Mouse (Mus musculus): ENCODE results near the gene Ifitm2.

The Ifitm2 gene

DNA sequence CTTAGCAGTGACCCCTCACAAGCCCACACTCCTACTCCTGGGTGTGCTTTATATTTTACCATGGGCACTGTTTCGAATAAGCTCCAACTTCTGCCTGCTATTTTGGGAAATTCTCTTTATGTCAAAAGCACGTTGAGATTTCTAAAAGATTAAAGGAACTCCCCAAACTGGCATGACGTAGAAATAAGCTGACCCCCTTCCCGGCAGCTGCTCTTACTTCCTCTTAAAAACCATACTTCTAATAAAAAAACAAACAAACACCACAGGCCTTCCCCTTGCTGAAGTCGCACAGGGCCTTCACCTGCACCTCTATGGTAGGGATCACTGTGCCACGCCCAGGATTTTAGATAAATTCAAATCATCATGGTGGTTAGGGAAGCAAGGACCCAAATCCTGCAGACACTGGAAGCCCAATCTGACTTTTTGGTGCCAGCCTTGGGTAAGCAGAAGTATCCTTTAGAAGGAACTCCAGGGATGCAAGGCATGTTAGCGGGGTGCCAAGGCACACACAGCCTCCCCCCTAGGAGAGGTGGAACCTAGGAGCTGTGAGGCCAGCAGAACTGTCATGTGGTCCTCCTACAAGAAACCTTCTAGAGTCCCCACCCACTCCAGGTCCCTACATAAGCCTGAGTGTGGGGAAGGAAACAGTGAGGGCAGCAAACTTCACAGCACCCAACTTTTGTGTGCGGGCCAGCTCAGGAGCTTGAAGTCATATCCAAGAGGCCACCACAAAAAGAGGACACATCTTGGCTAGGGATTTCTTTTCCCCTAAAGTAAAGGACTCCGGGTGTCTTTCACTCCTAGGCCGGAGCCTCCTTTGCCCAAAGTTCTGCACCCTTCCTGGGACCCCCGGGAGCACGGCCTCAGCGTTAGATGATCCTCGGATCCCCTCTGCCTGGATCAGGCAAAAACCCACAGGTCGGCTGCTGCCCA is 1.7 kb downstream of the Ifitm2 start:
- H3K27me3 ChIP-seq (ENCODE audit: control insufficient read depth, insufficient read depth, low read length, poor library complexity, severe bottlenecking), result no peaks in the 10 kb centered on the region
- H3K36me3 ChIP-seq (ENCODE audit: control insufficient read depth, insufficient read depth, low read length, poor library complexity, severe bottlenecking), result no peaks in the 10 kb centered on the region
- peak; percentile 65 for DNase-seq (ENCODE audit: low read depth, low spot score)

GRCm38 (mm10) chr7:140953133-140953532 is 2.7 kb downstream of the Ifitm2 start:
- Histone ChIP-seq H3K27me3 (ENCODE audit: control insufficient read depth, insufficient read depth, low read length, poor library complexity, severe bottlenecking) (no peaks in the 10 kb centered on the region), H3K36me3 (ENCODE audit: control insufficient read depth, insufficient read depth, low read length, poor library complexity, severe bottlenecking) (no peaks in the 10 kb centered on the region; the same call in 1 of the 2 replicates)
- no peak for DNase-seq (ENCODE audit: low read depth, low spot score)

DNA sequence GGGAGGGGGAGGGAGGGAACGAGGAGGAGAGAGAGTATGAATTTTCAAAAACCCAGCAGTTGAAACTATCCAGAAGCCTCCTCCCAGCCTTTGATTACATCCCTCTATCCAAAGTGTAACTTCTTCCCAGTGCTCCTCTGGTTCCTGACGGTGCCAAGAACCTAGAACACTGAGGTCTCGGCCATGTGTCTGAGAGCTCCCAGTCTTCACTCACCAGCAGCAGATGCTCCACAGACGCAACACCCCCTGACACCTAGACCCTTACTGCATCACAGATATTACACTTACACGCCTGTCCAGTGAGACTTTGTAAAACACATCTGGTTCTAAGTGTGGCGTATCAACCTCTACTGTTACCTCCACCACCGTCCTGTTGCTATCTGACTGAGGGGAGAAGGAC is 3.3 kb downstream of the Ifitm2 start:
- Histone ChIP-seq H3K27me3 (ENCODE audit: control insufficient read depth, insufficient read depth, low read length, poor library complexity, severe bottlenecking) (no peaks in the 10 kb centered on the region), H3K36me3 (ENCODE audit: control insufficient read depth, insufficient read depth, low read length, poor library complexity, severe bottlenecking) (no peaks in the 10 kb centered on the region; the same call in 1 of the 2 replicates)
- DNase-seq (ENCODE audit: low read depth, low spot score), result no peak

GRCm38 (mm10) chr7:140951765-140952164 is 4.0 kb downstream of the Ifitm2 start:
- no peaks in the 10 kb centered on the region for H3K27me3 ChIP-seq (ENCODE audit: control insufficient read depth, insufficient read depth, low read length, poor library complexity, severe bottlenecking)
- H3K36me3 ChIP-seq (ENCODE audit: control insufficient read depth, insufficient read depth, low read length, poor library complexity, severe bottlenecking), result no peaks in the 10 kb centered on the region; the same call in 1 of the 2 replicates
- no peak for DNase-seq (ENCODE audit: low read depth, low spot score)

GRCm38 (mm10) chr7:140951051-140951450 is 4.7 kb downstream of the Ifitm2 start:
- no peaks in the 10 kb centered on the region for H3K27me3 ChIP-seq (ENCODE audit: control insufficient read depth, insufficient read depth, low read length, poor library complexity, severe bottlenecking)
- no peak for DNase-seq (ENCODE audit: low read depth, low spot score)
- H3K36me3 ChIP-seq (ENCODE audit: control insufficient read depth, insufficient read depth, low read length, poor library complexity, severe bottlenecking), result no peaks in the 10 kb centered on the region; the same call in 1 of the 2 replicates

- Histone ChIP-seq H3K27me3 (ENCODE audit: control insufficient read depth, insufficient read depth, low read length, poor library complexity, severe bottlenecking) (no peaks in the 10 kb centered on the region), H3K36me3 (ENCODE audit: control insufficient read depth, insufficient read depth, low read length, poor library complexity, severe bottlenecking) (no peaks in the 10 kb centered on the region; the same call in 1 of the 2 replicates)
Measured at GRCm38 (mm10) chr7:140949824-140950530, 5.8 kb downstream of the Ifitm2 start, which contains the start of gene Ifitm5. Ifitm5 (minus strand) TSS chr7:140950291.

DNA sequence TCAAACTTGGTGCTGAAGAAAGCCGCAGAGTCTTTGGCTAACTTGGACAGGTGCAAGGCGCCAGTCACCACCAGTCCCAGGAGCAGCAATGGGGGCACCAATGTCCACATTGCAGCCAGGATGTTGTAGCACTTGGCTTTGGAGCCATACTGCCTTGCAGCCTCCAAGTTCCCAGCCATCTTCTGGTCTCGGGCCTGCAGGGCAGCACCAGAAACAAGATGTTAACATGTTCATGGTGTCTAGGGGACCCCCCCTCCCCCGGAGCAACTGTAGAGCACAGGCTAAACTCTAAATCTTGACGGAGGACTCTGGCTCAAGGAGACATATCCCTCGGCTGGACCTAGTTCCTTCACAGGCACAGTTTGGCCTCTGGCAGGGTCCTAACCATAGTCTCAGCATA is 6.5 kb downstream of the Ifitm2 start:
- H3K36me3 ChIP-seq (ENCODE audit: control insufficient read depth, insufficient read depth, low read length, poor library complexity, severe bottlenecking), result no peaks in the 10 kb centered on the region; the same call in 1 of the 2 replicates
- H3K27me3 ChIP-seq (ENCODE audit: control insufficient read depth, insufficient read depth, low read length, poor library complexity, severe bottlenecking), result no peaks in the 10 kb centered on the region
- no peak for DNase-seq (ENCODE audit: low read depth, low spot score)

More at GRCm38 (mm10) chr7:140949824-140950530, 5.8 kb downstream of the Ifitm2 start, which contains the start of gene Ifitm5:
- no peak for DNase-seq (ENCODE audit: low read depth, low spot score)

GRCm38 (mm10) chr7:140948161-140948560 is 7.6 kb downstream of the Ifitm2 start:
- H3K36me3 ChIP-seq (ENCODE audit: control insufficient read depth, insufficient read depth, low read length, poor library complexity, severe bottlenecking), result no peaks in the 10 kb centered on the region; the same call in 1 of the 2 replicates
- no peaks in the 10 kb centered on the region for H3K27me3 ChIP-seq (ENCODE audit: control insufficient read depth, insufficient read depth, low read length, poor library complexity, severe bottlenecking)
- no peak for DNase-seq (ENCODE audit: low read depth, low spot score)

DNA sequence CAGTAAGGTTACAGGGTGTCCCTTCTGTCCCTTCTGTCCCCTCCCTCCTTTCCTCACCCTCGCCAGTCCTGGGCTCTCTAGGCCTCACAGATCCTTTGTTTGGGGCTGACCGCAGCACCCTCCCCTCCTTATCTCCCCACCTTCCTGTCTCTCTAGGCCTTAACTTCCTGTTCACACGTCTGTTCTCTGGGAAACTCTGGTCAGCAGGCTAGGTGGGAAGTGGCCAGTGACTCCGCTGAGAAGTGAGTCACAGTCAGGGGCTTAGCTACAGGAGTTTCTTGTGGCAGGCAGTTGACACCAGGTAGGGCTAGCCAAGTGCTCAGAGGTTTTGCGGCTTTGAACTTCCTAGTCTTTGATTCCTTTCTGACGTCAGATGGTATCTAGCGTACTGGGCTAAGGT is 8.8 kb downstream of the Ifitm2 start:
- Histone ChIP-seq H3K36me3 (ENCODE audit: control insufficient read depth, insufficient read depth, low read length, poor library complexity, severe bottlenecking) (no peaks in the 10 kb centered on the region; the same call in 1 of the 2 replicates), H3K27me3 (ENCODE audit: control insufficient read depth, insufficient read depth, low read length, poor library complexity, severe bottlenecking) (no peaks in the 10 kb centered on the region)
- DNase-seq (ENCODE audit: low read depth, low spot score), result peak; percentile 53

GRCm38 (mm10) chr7:140946311-140946710 is 9.5 kb downstream of the Ifitm2 start:
- DNase-seq (ENCODE audit: low read depth, low spot score), result no peak
- no peaks in the 10 kb centered on the region for H3K27me3 ChIP-seq (ENCODE audit: control insufficient read depth, insufficient read depth, low read length, poor library complexity, severe bottlenecking)
- H3K36me3 ChIP-seq (ENCODE audit: control insufficient read depth, insufficient read depth, low read length, poor library complexity, severe bottlenecking), result no peaks in the 10 kb centered on the region; the same call in 1 of the 2 replicates

DNA sequence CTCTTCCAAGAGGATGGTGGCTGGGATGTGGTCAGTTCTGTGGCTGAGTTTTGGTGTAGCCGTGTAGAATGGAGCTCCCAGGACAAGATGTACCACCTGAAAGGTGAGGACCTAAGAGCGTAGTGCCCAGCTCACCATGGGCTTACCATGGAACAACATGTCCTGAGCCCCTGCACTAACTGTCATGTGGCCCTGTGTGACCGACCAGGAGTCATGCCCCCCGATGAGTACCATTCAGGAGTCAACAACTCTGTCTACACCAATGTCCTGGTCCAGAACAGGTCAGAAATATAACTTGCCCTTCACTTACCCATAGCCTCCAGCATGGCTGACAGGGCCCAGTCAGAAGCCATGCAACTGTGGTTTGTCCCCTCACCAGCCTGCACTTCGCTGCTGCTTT is 10.5 kb downstream of the Ifitm2 start:
- DNase-seq (ENCODE audit: low read depth, low spot score), result no peak

DNA sequence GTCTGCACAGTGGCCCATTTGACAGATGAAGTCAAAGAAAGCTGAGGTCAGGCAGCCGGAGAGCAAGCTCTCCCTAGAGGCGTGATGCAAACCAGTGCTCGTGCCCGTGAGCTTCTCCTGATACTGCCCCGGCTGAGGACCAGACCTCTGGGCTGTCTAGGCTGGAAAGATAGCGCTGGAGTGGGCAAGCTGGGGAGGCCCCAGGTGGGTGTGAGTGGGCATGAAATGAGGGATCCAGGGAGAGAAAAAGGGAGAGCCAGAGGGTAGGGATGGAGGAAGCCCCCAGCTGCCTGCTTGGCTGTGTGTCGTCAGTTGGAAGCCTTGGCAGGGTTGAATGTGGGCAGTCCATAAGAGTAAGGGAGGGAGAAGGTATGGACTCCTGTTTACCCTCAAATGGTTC is 11.6 kb downstream of the Ifitm2 start:
- no peak for DNase-seq (ENCODE audit: low read depth, low spot score)
- Histone ChIP-seq H3K27me3 (ENCODE audit: control insufficient read depth, insufficient read depth, low read length, poor library complexity, severe bottlenecking) (no peaks in the 10 kb centered on the region), H3K36me3 (ENCODE audit: control insufficient read depth, insufficient read depth, low read length, poor library complexity, severe bottlenecking) (no peaks in the 10 kb centered on the region; the same call in 1 of the 2 replicates)

More for the DNA sequence above, 10.5 kb downstream of the Ifitm2 start:
- Histone ChIP-seq H3K36me3 (ENCODE audit: control insufficient read depth, insufficient read depth, low read length, poor library complexity, severe bottlenecking) (no peaks in the 10 kb centered on the region; the same call in 1 of the 2 replicates), H3K27me3 (ENCODE audit: control insufficient read depth, insufficient read depth, low read length, poor library complexity, severe bottlenecking) (no peaks in the 10 kb centered on the region)

GRCm38 (mm10) chr7:140943356-140943755 is 12.4 kb downstream of the Ifitm2 start:
- H3K27me3 ChIP-seq (ENCODE audit: control insufficient read depth, insufficient read depth, low read length, poor library complexity, severe bottlenecking), result no peaks in the 10 kb centered on the region
- DNase-seq (ENCODE audit: low read depth, low spot score), result no peak
- no peaks in the 10 kb centered on the region for H3K36me3 ChIP-seq (ENCODE audit: control insufficient read depth, insufficient read depth, low read length, poor library complexity, severe bottlenecking)

DNA sequence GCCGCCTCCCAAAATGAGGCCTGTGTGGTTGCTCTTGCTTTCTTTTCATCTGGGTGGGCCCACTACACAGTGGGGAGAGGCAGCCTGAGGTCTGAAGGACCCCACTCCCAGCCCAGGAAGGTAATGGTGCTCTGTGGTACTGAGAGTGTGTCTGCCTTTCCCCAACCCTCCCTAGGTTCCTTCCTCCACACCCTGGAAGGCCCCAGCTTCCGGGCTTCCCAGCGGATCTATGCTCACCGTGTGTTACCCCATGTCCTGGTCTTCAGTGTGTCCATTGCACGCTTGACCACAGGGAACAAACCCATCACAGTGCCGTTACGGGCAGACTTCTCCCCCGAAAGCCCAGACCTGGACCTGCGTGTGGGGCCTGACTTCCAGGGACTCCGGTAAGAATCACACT is 13.0 kb downstream of the Ifitm2 start:
- H3K36me3 ChIP-seq (ENCODE audit: control insufficient read depth, insufficient read depth, low read length, poor library complexity, severe bottlenecking), result no peaks in the 10 kb centered on the region
- DNase-seq (ENCODE audit: low read depth, low spot score), result no peak
- no peaks in the 10 kb centered on the region for H3K27me3 ChIP-seq (ENCODE audit: control insufficient read depth, insufficient read depth, low read length, poor library complexity, severe bottlenecking)

DNA sequence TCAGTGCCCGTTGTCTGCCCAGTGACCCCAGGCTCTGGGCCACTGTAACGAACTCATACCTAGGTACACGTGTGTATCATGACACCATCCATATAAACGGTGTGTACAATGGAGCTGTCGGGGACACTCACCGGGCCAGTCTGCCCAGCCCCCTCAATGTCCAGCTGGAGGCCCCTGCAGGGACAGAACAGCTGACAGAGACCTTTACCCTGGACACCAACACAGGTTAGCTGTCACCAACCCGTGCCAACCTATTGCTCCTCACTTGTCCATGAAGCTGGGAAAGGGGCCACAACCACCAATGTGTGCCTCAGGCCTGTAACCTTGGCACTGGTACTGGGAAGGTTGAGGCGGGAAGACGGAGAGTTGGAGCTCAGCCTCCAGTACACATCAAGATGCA is 13.4 kb downstream of the Ifitm2 start:
- no peaks in the 10 kb centered on the region for H3K36me3 ChIP-seq (ENCODE audit: control insufficient read depth, insufficient read depth, low read length, poor library complexity, severe bottlenecking)
- H3K27me3 ChIP-seq (ENCODE audit: control insufficient read depth, insufficient read depth, low read length, poor library complexity, severe bottlenecking), result no peaks in the 10 kb centered on the region
- DNase-seq (ENCODE audit: low read depth, low spot score), result no peak
